Mouse (Mus musculus) cerebellum, adult 11 months (tissue): ENCODE data around the gene Mapk6.
A peak's percentile ranks its signal among the peaks of the same experiment; 100 is the strongest.

Experiments used
- DNase-seq: peaks from one replicate; pipeline ENCODE4 v3.0.0; 2022

The Mapk6 gene

GRCm38 (mm10) chr9:75424358-75425150, 14.7 kb upstream of the Mapk6 start:
- DNase-seq, result no peak

GRCm38 (mm10) chr9:75423683-75424082, 13.9 kb upstream of the Mapk6 start:
- no peak for DNase-seq

- no peak for DNase-seq
Measured at GRCm38 (mm10) chr9:75422251-75422691, 12.5 kb upstream of the Mapk6 start.

- no peak for DNase-seq
Measured at GRCm38 (mm10) chr9:75414204-75414603, 4.4 kb upstream of the Mapk6 start.

- no peak for DNase-seq
Measured at GRCm38 (mm10) chr9:75413206-75413605, 3.4 kb upstream of the Mapk6 start.

- no peak for DNase-seq
Measured at GRCm38 (mm10) chr9:75411584-75411983, 1.8 kb upstream of the Mapk6 start.

- DNase-seq, result no peak
Measured at GRCm38 (mm10) chr9:75410868-75411487, 1.2 kb upstream of the Mapk6 start.

GRCm38 (mm10) chr9:75409031-75409851, 564 bp downstream of the Mapk6 start:
- DNase-seq, result peak; percentile 73

- no peak for DNase-seq
Measured at GRCm38 (mm10) chr9:75408204-75408826, 1.5 kb downstream of the Mapk6 start.

GRCm38 (mm10) chr9:75407803-75408202, 2.0 kb downstream of the Mapk6 start:
- DNase-seq, result no peak

GRCm38 (mm10) chr9:75406121-75406520, 3.7 kb downstream of the Mapk6 start:
- DNase-seq, result no peak

- no peak for DNase-seq
Measured at GRCm38 (mm10) chr9:75403520-75403919, 6.3 kb downstream of the Mapk6 start.

GRCm38 (mm10) chr9:75401593-75402504, 8.0 kb downstream of the Mapk6 start:
- DNase-seq, result no peak

- no peak for DNase-seq
Measured at GRCm38 (mm10) chr9:75400639-75401038, 9.2 kb downstream of the Mapk6 start.

GRCm38 (mm10) chr9:75399069-75399468, 10.7 kb downstream of the Mapk6 start:
- DNase-seq, result no peak

- no peak for DNase-seq
Measured at GRCm38 (mm10) chr9:75395971-75396370, 13.8 kb downstream of the Mapk6 start.

- no peak for DNase-seq
Measured at GRCm38 (mm10) chr9:75393251-75393650, 16.6 kb downstream of the Mapk6 start.

GRCm38 (mm10) chr9:75385218-75385974, 24.4 kb downstream of the Mapk6 start:
- DNase-seq, result no peak

GRCm38 (mm10) chr9:75384337-75384962, 25.4 kb downstream of the Mapk6 start:
- DNase-seq, result no peak

- DNase-seq, result no peak
Measured at GRCm38 (mm10) chr9:75383785-75384184, 26.0 kb downstream of the Mapk6 start.

- no peak for DNase-seq
Measured at GRCm38 (mm10) chr9:75382825-75383224, 27.0 kb downstream of the Mapk6 start.
